Mouse (Mus musculus): ENCODE measurements around the gene Itih3. TPM values are rescaled to one million over a fixed set of nuclear protein-coding genes. Genes with fewer than 3 reads are reported as not detected.

The Itih3 gene
- polyA plus RNA-seq, 1 experiment from 2014 or later = 0.42 TPM

- WGBS = 91% methylated on average over 3 of the region's 3 CpGs
- H3K4me3 ChIP-seq (replicated peaks) = no peak within 1 kb of the TSS
- no peaks in the 10 kb centered on the region for H3K36me3 ChIP-seq
- no peak within 1 kb of the TSS for H3K27ac ChIP-seq
- no peak within 1 kb of the TSS for H3K4me2 ChIP-seq (replicated peaks)
- no peaks in the 10 kb centered on the region for H3K4me1 ChIP-seq (replicated peaks)
- H3K27me3 ChIP-seq = no peaks in the 10 kb centered on the region
- ATAC-seq = no peak
- no peaks in the 10 kb centered on the region for H3K9me3 ChIP-seq
- no peak within 1 kb of the TSS for H3K9ac ChIP-seq (replicated peaks)
Measured at GRCm38 (mm10) chr14:30886204-30886603, 37.4 kb downstream of the Itih3 start, which contains the start of gene Itih4. Gene Itih4, plus strand, starts transcription at chr14:30886476.

GRCm38 (mm10) chr14:30885298-30885697, 38.3 kb downstream of the Itih3 start:
- Histone ChIP-seq H3K4me1 (replicated peaks) (no peaks in the 10 kb centered on the region), H3K36me3 (no peaks in the 10 kb centered on the region), H3K27me3 (no peaks in the 10 kb centered on the region), H3K4me2 (replicated peaks) (no peak overlapping the region), H3K27ac (no peak overlapping the region), H3K9ac (replicated peaks) (no peak overlapping the region), H3K9me3 (no peaks in the 10 kb centered on the region), H3K4me3 (replicated peaks) (no peak overlapping the region)
- no peak for ATAC-seq
- 15% methylated on average over 3 of the region's 3 CpGs for WGBS

GRCm38 (mm10) chr14:30881718-30882108, 41.8 kb downstream of the Itih3 start:
- H3K36me3 ChIP-seq = no peaks in the 10 kb centered on the region; the same call in 1 of the 2 replicates

GRCm38 (mm10) chr14:30880811-30881717, 42.5 kb downstream of the Itih3 start:
- Histone ChIP-seq H3K36me3 (peaks cover 6% of the 10 kb centered on the region; the same call in 1 of the 2 replicates), H3K4me2 (replicated peaks) (no peak overlapping the region), H3K4me1 (replicated peaks) (no peaks in the 10 kb centered on the region; the same call in 1 of the 2 replicates), H3K9me3 (no peaks in the 10 kb centered on the region), H3K9ac (replicated peaks) (no peak overlapping the region), H3K27ac (no peak overlapping the region), H3K27me3 (no peaks in the 10 kb centered on the region), H3K4me3 (replicated peaks) (no peak overlapping the region)
- WGBS = 89% methylated on average over 17 of the region's 17 CpGs
- ATAC-seq = no peak

More at GRCm38 (mm10) chr14:30881718-30882108, 41.8 kb downstream of the Itih3 start:
- Histone ChIP-seq H3K27ac (no peak overlapping the region), H3K4me2 (replicated peaks) (no peak overlapping the region), H3K4me3 (replicated peaks) (no peak overlapping the region), H3K9ac (replicated peaks) (no peak overlapping the region), H3K27me3 (no peaks in the 10 kb centered on the region), H3K4me1 (replicated peaks) (no peaks in the 10 kb centered on the region; the same call in 1 of the 2 replicates), H3K9me3 (no peaks in the 10 kb centered on the region)
- ATAC-seq = no peak
- 96% methylated on average over 3 of the region's 3 CpGs for WGBS

- H3K4me1 ChIP-seq (replicated peaks) = no peaks in the 10 kb centered on the region; the same call in 1 of the 2 replicates
- 77% methylated on average over 8 of the region's 8 CpGs for WGBS
- H3K4me2 ChIP-seq (replicated peaks) = no peak overlapping the region
- H3K27ac ChIP-seq = no peak overlapping the region
- no peak for ATAC-seq
- no peak overlapping the region for H3K9ac ChIP-seq (replicated peaks)
- peaks cover 11% of the 10 kb centered on the region; the same call in 1 of the 2 replicates for H3K36me3 ChIP-seq
- no peaks in the 10 kb centered on the region for H3K9me3 ChIP-seq
- no peak overlapping the region for H3K4me3 ChIP-seq (replicated peaks)
- H3K27me3 ChIP-seq = no peaks in the 10 kb centered on the region
Measured at GRCm38 (mm10) chr14:30880251-30880650, 43.3 kb downstream of the Itih3 start.

- Histone ChIP-seq H3K4me2 (replicated peaks) (no peak overlapping the region), H3K27ac (no peak overlapping the region), H3K27me3 (no peaks in the 10 kb centered on the region), H3K4me1 (replicated peaks) (no peaks in the 10 kb centered on the region; the same call in 1 of the 2 replicates), H3K4me3 (replicated peaks) (no peak overlapping the region), H3K9me3 (no peaks in the 10 kb centered on the region), H3K9ac (replicated peaks) (no peak overlapping the region), H3K36me3 (peaks cover 11% of the 10 kb centered on the region; the same call in 1 of the 2 replicates)
- 63% methylated on average over 9 of the region's 9 CpGs for WGBS
- 0 out of 2 replicates have a peak, but pooled peaks have one; percentile 24 for ATAC-seq
Measured at GRCm38 (mm10) chr14:30879794-30880193, 43.8 kb downstream of the Itih3 start.

- ATAC-seq = no peak
- no peak within 1 kb of the TSS for H3K4me2 ChIP-seq (replicated peaks)
- no peaks in the 10 kb centered on the region for H3K27me3 ChIP-seq
- WGBS = 78% methylated on average over 11 of the region's 11 CpGs
- no peak within 1 kb of the TSS for H3K4me3 ChIP-seq (replicated peaks)
- H3K27ac ChIP-seq = no peak within 1 kb of the TSS
- peaks cover 18% of the 10 kb centered on the region for H3K36me3 ChIP-seq
- H3K9me3 ChIP-seq = no peaks in the 10 kb centered on the region
- no peak within 1 kb of the TSS; the same call in 1 of the 2 replicates for H3K9ac ChIP-seq (replicated peaks)
- H3K4me1 ChIP-seq (replicated peaks) = no peaks in the 10 kb centered on the region; the same call in 1 of the 2 replicates
Measured at GRCm38 (mm10) chr14:30878958-30879571, 44.5 kb downstream of the Itih3 start, which contains the start of gene Mustn1. Gene Mustn1, plus strand, starts transcription at chr14:30879200.

GRCm38 (mm10) chr14:30877827-30878226, 45.7 kb downstream of the Itih3 start:
- no peak overlapping the region for H3K27ac ChIP-seq
- no peak overlapping the region for H3K4me2 ChIP-seq (replicated peaks)
- no peak overlapping the region for H3K4me3 ChIP-seq (replicated peaks)
- 96% methylated on average over 3 of the region's 3 CpGs for WGBS
- no peaks in the 10 kb centered on the region; the same call in 1 of the 2 replicates for H3K4me1 ChIP-seq (replicated peaks)
- no peaks in the 10 kb centered on the region for H3K9me3 ChIP-seq
- no peak for ATAC-seq
- H3K9ac ChIP-seq (replicated peaks) = no peak overlapping the region
- no peaks in the 10 kb centered on the region for H3K27me3 ChIP-seq
- peaks cover 30% of the 10 kb centered on the region for H3K36me3 ChIP-seq

- Histone ChIP-seq H3K4me1 (replicated peaks) (no peaks in the 10 kb centered on the region; the same call in 1 of the 2 replicates), H3K4me3 (replicated peaks) (no peak overlapping the region), H3K27ac (no peak overlapping the region), H3K9ac (replicated peaks) (no peak overlapping the region), H3K36me3 (peaks cover 38% of the 10 kb centered on the region), H3K9me3 (no peaks in the 10 kb centered on the region), H3K4me2 (replicated peaks) (no peak overlapping the region), H3K27me3 (no peaks in the 10 kb centered on the region)
- ATAC-seq = no peak
- 88% methylated on average over 10 of the region's 10 CpGs for WGBS
Measured at GRCm38 (mm10) chr14:30876451-30876850, 47.1 kb downstream of the Itih3 start.

GRCm38 (mm10) chr14:30875955-30876354, 47.6 kb downstream of the Itih3 start:
- H3K4me1 ChIP-seq (replicated peaks) = no peaks in the 10 kb centered on the region; the same call in 1 of the 2 replicates
- no peak overlapping the region for H3K9ac ChIP-seq (replicated peaks)
- no peak overlapping the region for H3K4me3 ChIP-seq (replicated peaks)
- no peak overlapping the region for H3K27ac ChIP-seq
- no peak overlapping the region for H3K4me2 ChIP-seq (replicated peaks)
- no peaks in the 10 kb centered on the region for H3K9me3 ChIP-seq
- no peaks in the 10 kb centered on the region for H3K27me3 ChIP-seq
- ATAC-seq = no peak
- WGBS = 87% methylated on average over 9 of the region's 9 CpGs
- H3K36me3 ChIP-seq = peaks cover 38% of the 10 kb centered on the region

- H3K9me3 ChIP-seq = no peaks in the 10 kb centered on the region
- no peak overlapping the region for H3K9ac ChIP-seq (replicated peaks)
- WGBS = 91% methylated on average over 12 of the region's 12 CpGs
- H3K27me3 ChIP-seq = no peaks in the 10 kb centered on the region
- H3K4me2 ChIP-seq (replicated peaks) = no peak overlapping the region
- no peak overlapping the region for H3K4me3 ChIP-seq (replicated peaks)
- no peak for ATAC-seq
- H3K4me1 ChIP-seq (replicated peaks) = no peaks in the 10 kb centered on the region; the same call in 1 of the 2 replicates
- H3K36me3 ChIP-seq = peaks cover 38% of the 10 kb centered on the region
- H3K27ac ChIP-seq = no peak overlapping the region
Measured at GRCm38 (mm10) chr14:30875130-30875865, 48.3 kb downstream of the Itih3 start.
